Mouse (Mus musculus) forebrain, postnatal 0 days (tissue): ENCODE measurements around the gene Cdk17. TPM values are rescaled to one million over a fixed set of nuclear protein-coding genes. Genes with fewer than 3 reads are reported as not detected.
A peak's percentile ranks its signal among the peaks of the same experiment; 100 is the strongest.

ENCODE experiments used
- ATAC-seq: fragments of 200-750 bp; cut with Nextera tagmentation; 2 replicates; pipeline ENCODE4 v1.8.0; 2017; ENCODE audit warnings: mild to moderate bottlenecking, moderate library complexity
- DNase-seq: peaks from one replicate; pipeline ENCODE4 v3.0.0-alpha.2; 2015
- H3K27ac ChIP-seq: fragments of 300-500 bp; sonication (generic); 2 replicates; pipeline ENCODE4 v1.5.1; 2014; ENCODE audit warnings: low read depth, mild to moderate bottlenecking, antibody characterized with exemption, low read length, moderate library complexity, mixed read lengths
- H3K27me3 ChIP-seq: fragments of 300-500 bp; sonication (generic); 2 replicates; pipeline ENCODE4 v1.6.1; 2014; ENCODE audit warnings: mild to moderate bottlenecking, low read length, mixed read lengths; ENCODE audit not compliant: insufficient read depth
- H3K36me3 ChIP-seq: fragments of 300-500 bp; sonication (generic); 2 replicates; pipeline ENCODE4 v1.6.1; 2014; ENCODE audit warnings: mild to moderate bottlenecking, moderate library complexity; ENCODE audit not compliant: insufficient read depth
- H3K4me1 ChIP-seq: fragments of 300-500 bp; sonication (generic); 2 replicates; pipeline ENCODE4 v1.6.1; 2014; ENCODE audit warnings: antibody characterized with exemption; ENCODE audit not compliant: insufficient read depth
- H3K4me2 ChIP-seq: fragments of 300-500 bp; sonication (generic); 2 replicates; pipeline ENCODE4 v1.6.1; 2014; ENCODE audit warnings: low read depth, mild to moderate bottlenecking, moderate library complexity
- H3K4me3 ChIP-seq: fragments of 300-500 bp; sonication (generic); 2 replicates; pipeline ENCODE4 v1.5.1; 2014; ENCODE audit warnings: low read depth, low read length, mixed read lengths
- H3K9ac ChIP-seq: fragments of 300-500 bp; sonication (generic); 2 replicates; pipeline ENCODE4 v1.6.1; 2014; ENCODE audit warnings: mild to moderate bottlenecking
- H3K9me3 ChIP-seq: fragments of 300-500 bp; sonication (generic); 2 replicates; pipeline ENCODE4 v1.6.1; 2016; ENCODE audit warnings: low read length
- CTCF ChIP-seq: sonication (generic); IDR thresholded peaks from 2 replicates; pipeline ENCODE4 v1.5.1; 2016; ENCODE audit warnings: antibody characterized with exemption, control low read depth, low read depth
- WGBS: fragments of 180-500 bp; shearing (Covaris S2); extraction: QIAGEN DNeasy Blood & Tissue Kit; methylation state at CpG from one replicate; pipeline ENCODE4 v1.1.7; 2014; 5-methylcytosine and 5-hydroxymethylcytosine counted together
- polyA plus RNA-seq: library from polyadenylated mRNA; unstranded; fragments of >200 nt; fragmentation: Nextera tagmentation; extraction: Ambion mirVana; gene quantifications from 2 replicates; pipeline ENCODE4 v1.2.1, GENCODE M21; 2015
- total RNA-seq: library from RNA; depleted of rRNA; stranded (reverse); fragments of >200 nt; gene quantifications from 2 replicates; pipeline ENCODE4 v1.2.3, GENCODE M21; 2014

The Cdk17 gene
- total and polyA plus RNA-seq, 2 experiments from 2014 or later = 46.8 to 149 TPM

GRCm38 (mm10) chr10:93143285-93143985 lies 17.2 kb upstream of the Cdk17 start:
- no peak for DNase-seq
- no peak for TF ChIP-seq CTCF
- Histone ChIP-seq H3K4me3 (no peak overlapping the region), H3K27ac (peak overlapping the region; percentile 59), H3K9me3 (no peaks in the 10 kb centered on the region), H3K36me3 (no peaks in the 10 kb centered on the region), H3K27me3 (no peaks in the 10 kb centered on the region), H3K9ac (no peak overlapping the region), H3K4me2 (peak overlapping the region; percentile 13; the same call in 1 of the 2 replicates), H3K4me1 (no peaks in the 10 kb centered on the region)
- ATAC-seq = no peak
- 33% methylated on average over 18 of the region's 18 CpGs for WGBS

GRCm38 (mm10) chr10:93143986-93144314 lies 16.7 kb upstream of the Cdk17 start:
- H3K4me3 ChIP-seq = no peak overlapping the region
- WGBS = 76% methylated on average over 6 of the region's 6 CpGs
- no peak overlapping the region for H3K27ac ChIP-seq
- no peaks in the 10 kb centered on the region for H3K9me3 ChIP-seq
- H3K4me2 ChIP-seq = no peak overlapping the region
- no peak for DNase-seq
- H3K36me3 ChIP-seq = no peaks in the 10 kb centered on the region
- ATAC-seq = no peak
- H3K27me3 ChIP-seq = no peaks in the 10 kb centered on the region
- TF ChIP-seq CTCF = no peak
- no peaks in the 10 kb centered on the region for H3K4me1 ChIP-seq
- H3K9ac ChIP-seq = no peak overlapping the region

- DNase-seq = no peak
- ATAC-seq = no peak
- H3K4me2 ChIP-seq = no peak overlapping the region
- no peak overlapping the region for H3K9ac ChIP-seq
- H3K4me3 ChIP-seq = no peak overlapping the region
- 78% methylated on average over 1 of the region's 1 CpGs for WGBS
- no peak for TF ChIP-seq CTCF
- H3K27ac ChIP-seq = no peak overlapping the region
- no peaks in the 10 kb centered on the region for H3K4me1 ChIP-seq
- no peaks in the 10 kb centered on the region for H3K27me3 ChIP-seq
- H3K36me3 ChIP-seq = no peaks in the 10 kb centered on the region
- H3K9me3 ChIP-seq = no peaks in the 10 kb centered on the region
Observed at GRCm38 (mm10) chr10:93144579-93144978, 16.1 kb upstream of the Cdk17 start.

- WGBS = 67% methylated on average over 10 of the region's 10 CpGs
- DNase-seq (no peak), ATAC-seq (no peak)
- no peak overlapping the region for H3K4me2 ChIP-seq
- H3K36me3 ChIP-seq = no peaks in the 10 kb centered on the region
- no peak overlapping the region for H3K4me3 ChIP-seq
- no peaks in the 10 kb centered on the region for H3K9me3 ChIP-seq
- TF ChIP-seq CTCF = no peak
- no peaks in the 10 kb centered on the region for H3K4me1 ChIP-seq
- no peak overlapping the region for H3K27ac ChIP-seq
- no peaks in the 10 kb centered on the region for H3K27me3 ChIP-seq
- no peak overlapping the region for H3K9ac ChIP-seq
Observed at GRCm38 (mm10) chr10:93145088-93145487, 15.6 kb upstream of the Cdk17 start.

- ATAC-seq (no peak), DNase-seq (no peak)
- Histone ChIP-seq H3K9me3 (no peaks in the 10 kb centered on the region), H3K27ac (no peak overlapping the region), H3K4me3 (no peak overlapping the region), H3K4me1 (no peaks in the 10 kb centered on the region), H3K9ac (no peak overlapping the region), H3K27me3 (no peaks in the 10 kb centered on the region), H3K36me3 (no peaks in the 10 kb centered on the region), H3K4me2 (no peak overlapping the region)
- TF ChIP-seq CTCF = no peak
- WGBS = 87% methylated on average over 4 of the region's 4 CpGs
Observed at GRCm38 (mm10) chr10:93146601-93147000, 14.1 kb upstream of the Cdk17 start.

- H3K9ac ChIP-seq = no peak overlapping the region
- no peak for TF ChIP-seq CTCF
- no peaks in the 10 kb centered on the region for H3K4me1 ChIP-seq
- DNase-seq (no peak), ATAC-seq (no peak)
- H3K4me2 ChIP-seq = no peak overlapping the region
- no peaks in the 10 kb centered on the region for H3K27me3 ChIP-seq
- H3K27ac ChIP-seq = no peak overlapping the region
- no peak overlapping the region for H3K4me3 ChIP-seq
- no peaks in the 10 kb centered on the region for H3K9me3 ChIP-seq
- 93% methylated on average over 6 of the region's 6 CpGs for WGBS
- H3K36me3 ChIP-seq = no peaks in the 10 kb centered on the region
Observed at GRCm38 (mm10) chr10:93147691-93148090, 13.0 kb upstream of the Cdk17 start.

- no peak for ATAC-seq
- Histone ChIP-seq H3K4me3 (no peak overlapping the region), H3K9ac (no peak overlapping the region), H3K27me3 (no peaks in the 10 kb centered on the region), H3K27ac (no peak overlapping the region), H3K9me3 (no peaks in the 10 kb centered on the region), H3K4me2 (no peak overlapping the region), H3K36me3 (no peaks in the 10 kb centered on the region), H3K4me1 (no peaks in the 10 kb centered on the region)
- WGBS = 64% methylated on average over 1 of the region's 2 CpGs
- DNase-seq = no peak
- TF ChIP-seq CTCF = no peak
Observed at GRCm38 (mm10) chr10:93149597-93149996, 11.1 kb upstream of the Cdk17 start.
